Mouse (Mus musculus) lung, postnatal 0 days (tissue): ENCODE data around the gene Stk10.

Experiments
- CTCF ChIP-seq: IDR thresholded peaks from 2 replicates; pipeline ENCODE4 v1.5.1; 2016; ENCODE audit warnings: antibody characterized with exemption, mild to moderate bottlenecking
- EP300 ChIP-seq: IDR thresholded peaks from 2 replicates; pipeline ENCODE4 v1.6.1; 2016; ENCODE audit warnings: antibody characterized with exemption, mild to moderate bottlenecking, control low read depth

- no peak for TF ChIP-seq CTCF
- no peak for TF ChIP-seq EP300
These were observed 31.5 kb downstream of the Stk10 start for GRCm38 (mm10) chr11:32564629-32565028.
